Mouse (Mus musculus) heart, embryonic 11.5 days (tissue): ENCODE data around the gene Cnmd. TPM values are rescaled to one million over a fixed set of nuclear protein-coding genes. Genes with fewer than 3 reads are reported as not detected.

Experiments used
- ATAC-seq: fragments of 200-750 bp; cut with Nextera tagmentation; replicated peaks from 2 replicates; pipeline ENCODE4 v1.8.0; 2017; ENCODE audit warnings: moderate library complexity; ENCODE audit not compliant: insufficient number of reproducible peaks, low FRiP score, low TSS enrichment
- H3K27ac ChIP-seq: fragments of 300-500 bp; sonication (generic); 2 replicates; pipeline ENCODE4 v1.5.1; 2014; ENCODE audit warnings: mild to moderate bottlenecking, low read depth, low read length
- H3K27me3 ChIP-seq: fragments of 300-500 bp; sonication (generic); 2 replicates; pipeline ENCODE4 v1.6.1; 2014; ENCODE audit warnings: mild to moderate bottlenecking, low read length, mixed read lengths; ENCODE audit not compliant: control insufficient read depth, insufficient read depth
- H3K36me3 ChIP-seq: fragments of 300-500 bp; sonication (generic); 2 replicates; pipeline ENCODE4 v1.6.1; 2014; ENCODE audit warnings: mild to moderate bottlenecking, low read length, moderate library complexity, mixed read lengths; ENCODE audit not compliant: control insufficient read depth, insufficient read depth
- H3K4me1 ChIP-seq: fragments of 300-500 bp; sonication (generic); 2 replicates; pipeline ENCODE4 v1.6.1; 2014; ENCODE audit warnings: low read length; ENCODE audit not compliant: control insufficient read depth, insufficient read depth
- H3K4me2 ChIP-seq: fragments of 300-500 bp; sonication (generic); 2 replicates; pipeline ENCODE4 v1.6.1; 2014; ENCODE audit warnings: mild to moderate bottlenecking, moderate library complexity
- H3K4me3 ChIP-seq: fragments of 300-500 bp; sonication (generic); 2 replicates; pipeline ENCODE4 v1.5.1; 2014; ENCODE audit warnings: low read depth, low read length
- H3K9ac ChIP-seq: fragments of 300-500 bp; sonication (generic); 2 replicates; pipeline ENCODE4 v1.6.1; 2014; ENCODE audit warnings: mild to moderate bottlenecking, low read depth, low read length, moderate library complexity
- H3K9me3 ChIP-seq: fragments of 300-500 bp; sonication (generic); replicated peaks from 2 replicates; pipeline ENCODE4 v1.6.1; 2016; ENCODE audit warnings: low read length; ENCODE audit not compliant: control insufficient read depth
- WGBS: fragments of 180-500 bp; shearing (Covaris S2); extraction: QIAGEN DNeasy Blood & Tissue Kit; methylation state at CpG from one replicate; pipeline ENCODE4 v1.1.7; 2014; ENCODE audit not compliant: insufficient replicate concordance; 5-methylcytosine and 5-hydroxymethylcytosine counted together
- polyA plus RNA-seq: library from polyadenylated mRNA; unstranded; fragments of >200 nt; fragmentation: Nextera tagmentation; extraction: Ambion mirVana; gene quantifications from 2 replicates; pipeline ENCODE4 v1.2.1, GENCODE M21; 2014

Gene Cnmd
- polyA plus RNA-seq, 1 experiment from 2014 or later, result 0.30 TPM

DNA sequence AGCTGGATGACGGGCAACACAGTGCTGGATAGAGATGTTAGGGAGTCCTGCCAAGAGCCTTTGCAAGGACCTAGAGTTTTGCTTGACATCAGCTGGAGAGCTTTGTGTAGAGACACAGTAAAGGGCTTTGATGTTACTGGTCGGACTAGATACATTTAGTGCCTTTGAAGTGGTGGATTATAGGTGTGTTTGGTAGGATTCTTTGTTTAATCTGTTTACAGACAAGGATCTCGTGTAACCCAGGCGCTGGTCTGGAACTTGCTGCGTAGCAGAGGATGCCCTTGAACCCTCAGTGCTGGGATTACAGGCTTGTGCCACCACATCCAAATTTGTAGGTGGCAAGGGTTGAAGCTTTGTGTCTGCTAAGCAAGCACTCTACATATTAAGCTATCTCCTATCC lies 67.9 kb downstream of the Cnmd start:
- Histone ChIP-seq H3K4me2 (no peak overlapping the region), H3K9me3 (no peaks in the 10 kb centered on the region), H3K36me3 (peaks cover 11% of the 10 kb centered on the region; the same call in 1 of the 2 replicates), H3K9ac (no peak overlapping the region), H3K27me3 (no peaks in the 10 kb centered on the region), H3K27ac (no peak overlapping the region), H3K4me3 (no peak overlapping the region), H3K4me1 (no peaks in the 10 kb centered on the region)
- ATAC-seq, result no peak
- 91% methylated on average over 5 of the region's 5 CpGs for WGBS

DNA sequence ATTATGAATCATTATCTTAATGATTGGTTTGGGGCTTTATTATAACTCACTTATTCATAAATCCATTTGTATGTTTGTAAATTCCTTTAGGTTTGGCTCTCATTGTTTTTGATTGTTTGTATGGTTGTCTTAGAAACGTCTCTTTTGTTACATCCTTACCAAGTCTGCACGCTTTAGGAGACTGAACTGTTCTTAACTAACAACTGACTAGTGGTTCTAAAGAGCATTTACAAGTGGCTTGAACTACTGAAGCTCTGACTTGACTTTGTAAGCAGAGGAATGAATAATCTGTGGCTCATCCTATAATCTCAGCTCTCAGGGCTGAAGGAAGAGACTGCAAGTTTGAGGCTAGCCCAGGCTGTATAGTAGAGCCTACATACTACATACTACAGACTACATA lies 70.4 kb downstream of the Cnmd start:
- Histone ChIP-seq H3K9me3 (no peaks in the 10 kb centered on the region), H3K27me3 (no peaks in the 10 kb centered on the region), H3K36me3 (peaks cover 9% of the 10 kb centered on the region; the same call in 1 of the 2 replicates), H3K4me2 (no peak overlapping the region), H3K27ac (no peak overlapping the region), H3K4me1 (peaks cover 7% of the 10 kb centered on the region; the same call in 1 of the 2 replicates), H3K9ac (no peak overlapping the region), H3K4me3 (no peak overlapping the region)
- no peak for ATAC-seq
- 81% methylated on average over 2 of the region's 2 CpGs for WGBS

DNA sequence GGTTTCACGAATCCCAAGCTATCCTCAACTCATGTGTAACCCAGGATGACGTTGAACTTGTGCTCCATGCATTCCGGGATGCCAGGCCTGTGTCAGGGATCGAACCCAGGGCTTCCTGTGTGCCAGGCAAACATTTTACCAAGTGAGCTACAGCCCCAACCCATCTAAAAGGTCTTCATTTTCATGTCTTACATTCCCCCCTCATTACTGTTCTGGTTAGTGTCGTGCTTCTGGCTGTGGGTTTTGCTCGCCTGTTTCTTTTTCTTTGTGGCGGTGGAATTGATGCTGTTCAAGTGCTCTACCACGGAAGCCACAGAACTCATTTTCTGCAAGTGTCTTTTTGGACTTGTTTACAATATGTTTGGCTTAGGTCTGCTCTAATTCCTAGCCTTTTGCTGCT lies 71.1 kb downstream of the Cnmd start:
- no peak overlapping the region for H3K27ac ChIP-seq
- no peak for ATAC-seq
- no peak overlapping the region for H3K4me3 ChIP-seq
- H3K9me3 ChIP-seq, result no peaks in the 10 kb centered on the region
- H3K4me2 ChIP-seq, result no peak overlapping the region
- no peaks in the 10 kb centered on the region for H3K27me3 ChIP-seq
- WGBS, result 92% methylated on average over 8 of the region's 8 CpGs
- peaks cover 7% of the 10 kb centered on the region; the same call in 1 of the 2 replicates for H3K4me1 ChIP-seq
- peaks cover 6% of the 10 kb centered on the region; the same call in 1 of the 2 replicates for H3K36me3 ChIP-seq
- H3K9ac ChIP-seq, result no peak overlapping the region

DNA sequence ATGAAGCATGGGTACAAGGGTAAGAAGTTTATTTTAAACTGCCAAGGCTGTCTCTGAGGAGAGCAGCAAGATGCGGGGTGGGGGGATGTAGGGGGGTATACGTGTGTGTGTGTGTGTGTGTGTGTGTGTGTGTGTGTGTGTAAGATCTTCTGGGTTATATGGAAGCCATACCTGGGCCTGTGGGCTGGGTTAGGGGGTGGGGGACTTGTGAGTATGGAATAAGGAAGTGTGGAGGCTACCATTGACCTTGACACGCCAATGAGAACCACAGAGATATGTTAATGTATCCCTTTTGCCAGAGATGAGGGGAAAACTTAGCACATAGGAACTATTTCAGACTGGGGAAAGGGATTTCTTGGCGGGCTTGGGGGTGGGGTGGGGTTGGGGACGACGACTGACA lies 72.6 kb downstream of the Cnmd start:
- Histone ChIP-seq H3K27me3 (no peaks in the 10 kb centered on the region), H3K27ac (no peak overlapping the region), H3K9me3 (no peaks in the 10 kb centered on the region), H3K36me3 (peaks cover 4% of the 10 kb centered on the region; the same call in 1 of the 2 replicates), H3K4me1 (peaks cover 7% of the 10 kb centered on the region; the same call in 1 of the 2 replicates), H3K4me3 (no peak overlapping the region), H3K9ac (no peak overlapping the region), H3K4me2 (no peak overlapping the region)
- WGBS, result 83% methylated on average over 6 of the region's 6 CpGs
- ATAC-seq, result no peak

DNA sequence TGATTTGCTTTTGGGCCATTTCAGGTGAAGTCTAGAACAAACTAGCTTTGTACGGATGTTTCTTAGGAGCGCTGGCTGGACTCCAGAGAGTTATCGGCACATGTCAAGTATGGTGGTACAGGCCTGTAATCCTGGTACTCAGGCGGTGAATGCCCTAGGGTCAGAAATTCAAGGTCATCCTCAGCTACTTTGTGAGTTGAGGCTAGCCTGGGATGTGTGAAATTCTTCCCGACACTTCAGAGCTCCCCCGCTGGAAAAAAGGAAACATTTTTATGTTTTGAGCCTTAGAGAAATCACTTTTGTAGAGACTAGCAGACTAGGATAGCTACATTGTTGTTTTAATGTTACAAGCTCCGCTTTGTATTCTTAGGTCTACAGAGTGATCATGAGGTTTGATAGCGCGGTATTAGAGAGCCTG lies 73.4 kb downstream of the Cnmd start:
- WGBS, result 80% methylated on average over 9 of the region's 9 CpGs
- ATAC-seq, result no peak
- Histone ChIP-seq H3K4me2 (peak overlapping the region; percentile 90), H3K27me3 (no peaks in the 10 kb centered on the region), H3K4me1 (peaks cover 7% of the 10 kb centered on the region; the same call in 1 of the 2 replicates), H3K9me3 (no peaks in the 10 kb centered on the region), H3K9ac (no peak overlapping the region; the same call in 1 of the 2 replicates), H3K27ac (no peak overlapping the region), H3K36me3 (peaks cover 4% of the 10 kb centered on the region; the same call in 1 of the 2 replicates), H3K4me3 (peak overlapping the region; percentile 53)

GRCm38 (mm10) chr14:79587852-79588229 lies 74.1 kb downstream of the Cnmd start:
- Histone ChIP-seq H3K36me3 (peaks cover 4% of the 10 kb centered on the region; the same call in 1 of the 2 replicates), H3K27ac (peak overlapping the region; percentile 96), H3K9ac (peak overlapping the region; percentile 88), H3K27me3 (no peaks in the 10 kb centered on the region), H3K4me3 (peak overlapping the region; percentile 53), H3K4me1 (peaks cover 7% of the 10 kb centered on the region; the same call in 1 of the 2 replicates), H3K9me3 (no peaks in the 10 kb centered on the region), H3K4me2 (peak overlapping the region; percentile 90)
- under 1% methylated on average over 9 of the region's 9 CpGs for WGBS
- ATAC-seq, result peak; percentile 3; the same call in 1 of the 2 replicates

Other genes with a start within 250 kb of the Cnmd start
- 9.1 and 11.1 TPM in 2 replicates for gene Kbtbd7, start 235.7 kb downstream of the Cnmd start, polyA plus RNA-seq
- 2.5 and 3.2 TPM in 2 replicates for gene Kbtbd6, start 210.3 kb downstream of the Cnmd start, polyA plus RNA-seq
- gene Elf1, start 181.0 kb downstream of the Cnmd start, polyA plus RNA-seq, result 8.3 and 8.6 TPM in 2 replicates
- gene Wbp4, start 180.7 kb downstream of the Cnmd start, polyA plus RNA-seq, result 35.7 and 38.2 TPM in 2 replicates
- 118 and 119 TPM in 2 replicates for gene Sugt1, start 74.5 kb downstream of the Cnmd start, polyA plus RNA-seq
- 0.04 and 0.11 TPM in 2 replicates for gene Pcdh8, start 109.1 kb upstream of the Cnmd start, polyA plus RNA-seq